Mouse (Mus musculus): ENCODE data around the gene Cfap70.

DNA sequence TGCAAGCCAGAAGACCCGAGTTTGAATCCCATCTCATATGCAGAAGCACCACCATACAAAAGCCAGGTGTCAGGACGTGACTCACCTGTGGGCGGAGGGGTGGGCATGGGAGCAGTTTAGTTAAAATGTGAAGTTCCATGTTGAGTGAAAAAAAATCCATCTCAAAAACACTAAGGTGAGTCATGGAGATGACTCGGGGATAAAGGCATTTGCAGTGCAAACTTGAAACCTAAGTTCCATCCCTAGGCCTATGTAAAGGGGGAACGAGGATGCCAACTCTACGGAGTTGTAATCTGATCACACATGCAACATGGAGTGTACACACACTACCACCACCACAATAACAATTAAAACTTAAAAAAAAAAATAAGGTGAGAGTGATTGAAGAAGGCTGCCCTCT is 29.0 kb downstream of the Cfap70 start:
- TF ChIP-seq CTCF (IDR thresholded peaks at IDR 0.05; ENCODE audit: low read depth, low read length) (no peak), GATA1 (IDR thresholded peaks at IDR 0.05; ENCODE audit: borderline replicate concordance, low read length) (no peak), TAL1 (conservative IDR thresholded peaks at IDR 0.05; ENCODE audit: low read depth, low read length) (no peak)

Data from G1E (cell line).